Mouse (Mus musculus): Measurements from ENCODE around the gene Rprd2.

- no peak for TF ChIP-seq CTCF (IDR thresholded peaks at IDR 0.05)
- no peak for TF ChIP-seq POLR2A (IDR thresholded peaks at IDR 0.05; ENCODE audit: insufficient read depth, low read depth, low read length)
- TF ChIP-seq EP300 (IDR thresholded peaks at IDR 0.05; ENCODE audit: insufficient read depth, low read depth, low read length): no peak
Observed at GRCm38 (mm10) chr3:95725863-95726262, 92.8 kb downstream of the Rprd2 start.

Data from heart, adult 2 months (tissue).